12 mouse cellular contexts compared by ENCODE assay signal in genomic region chr11:88241468-88242301, GRCm38 (mm10). TPM values are rescaled to one million over a fixed set of nuclear protein-coding genes. Genes with fewer than 3 reads are reported as not detected.
A peak's percentile ranks its signal among the peaks of the same experiment; 100 is the strongest.
DNase-seq lines count a peak whose midpoint lies in the region; ATAC-seq lines count a peak whose summit lies in the region.
"Had no signal": no experiment of that assay in that cellular context is flagged by ENCODE, and none has a peak within 500 bp of the region (broad histone marks: within the 10 kb centered on the region; RNA-seq: fewer than 3 reads in every experiment).

No protein-coding gene starts in this region.

- DNase-seq in heart, adult 11 months, result peak; percentile 95
- DNase-seq in heart, postnatal 36 days, result no peak
- peak; percentile 27 to 55 for DNase-seq in kidney, postnatal 25 days
- no peak for DNase-seq in ovary, postnatal 36 days (ENCODE audit: low spot score)
- DNase-seq in ovary, adult 18-20 months (ENCODE audit: low spot score), result no peak
- DNase-seq in gastrocnemius, adult 18-20 months (ENCODE audit: low spot score), result no peak
- DNase-seq: adrenal gland, postnatal 36 days had no signal

- WGBS in heart, embryonic 13.5 days, result 48% methylated on average over 12 of the region's 12 CpGs
- WGBS in neural tube, embryonic 12.5 days, result 37% methylated on average over 12 of the region's 12 CpGs

- ATAC-seq in heart, embryonic 13.5 days (ENCODE audit: extremely low read depth, insufficient number of reproducible peaks, low FRiP score, low TSS enrichment), result no peak; the same call in 1 of the 2 replicates
- no peak for ATAC-seq in neural tube, embryonic 12.5 days (ENCODE audit: low FRiP score, low read depth)
- ATAC-seq: lung, postnatal 0 days had no signal

- no peaks in the 10 kb centered on the region for H3K36me3 ChIP-seq in heart, embryonic 13.5 days
- H3K36me3 ChIP-seq in neural tube, embryonic 12.5 days, result no peaks in the 10 kb centered on the region

- no peak overlapping the region for H3K4me3 ChIP-seq in heart, embryonic 13.5 days
- H3K4me3 ChIP-seq in neural tube, embryonic 12.5 days, result no peak overlapping the region

- no peaks in the 10 kb centered on the region for H3K9me3 ChIP-seq in heart, embryonic 13.5 days
- H3K9me3 ChIP-seq in neural tube, embryonic 12.5 days, result no peaks in the 10 kb centered on the region

- no peak overlapping the region for H3K4me2 ChIP-seq in heart, embryonic 13.5 days
- no peak overlapping the region; the same call in 1 of the 2 replicates for H3K4me2 ChIP-seq in neural tube, embryonic 12.5 days (replicated peaks)

- H3K4me1 ChIP-seq in heart, embryonic 13.5 days, result peaks cover 24% of the 10 kb centered on the region
- peaks cover 44% of the 10 kb centered on the region for H3K4me1 ChIP-seq in neural tube, embryonic 12.5 days

- H3K27ac ChIP-seq in heart, embryonic 13.5 days (replicated peaks), result peak overlapping the region; percentile 9; the same call in 1 of the 2 replicates
- H3K27ac ChIP-seq in neural tube, embryonic 12.5 days, result peak overlapping the region; percentile 17

- intact Hi-C loops in heart, postnatal 36 days (cut with DNase I), result no loop called here

- H3K27me3 ChIP-seq in heart, embryonic 13.5 days (replicated peaks), result no peaks in the 10 kb centered on the region
- no peaks in the 10 kb centered on the region for H3K27me3 ChIP-seq in neural tube, embryonic 12.5 days (replicated peaks)

- H3K9ac ChIP-seq in heart, embryonic 13.5 days, result no peak overlapping the region
- H3K9ac ChIP-seq in neural tube, embryonic 12.5 days, result no peak overlapping the region

RNA-seq across cellular contexts. Expression of gene Mrps23, which starts 37.5 kb away (rescaled TPM):
- total RNA-seq in heart, postnatal 36 days (2021), result 100 to 1,000 TPM; 273 to 312 TPM
- polyA plus RNA-seq in heart, embryonic 13.5 days (2015; fragmentation: Nextera tagmentation; extraction: Ambion mirVana), result 76.0 and 82.1 TPM in 2 replicates
- polyA plus RNA-seq in neural tube, embryonic 12.5 days (2016; fragmentation: Nextera tagmentation; extraction: Ambion mirVana), result 70.1 and 71.6 TPM in 2 replicates
- 100 to 1,000 TPM; 147 to 169 TPM for total RNA-seq in gastrocnemius, adult 18-20 months (2021)

RNA-seq across cellular contexts. Expression of gene Ccdc182, which starts 52.2 kb away (rescaled TPM):
- not detected for total RNA-seq in heart, postnatal 36 days (2021)
- 0.11 TPM in 1 of 2 replicates, not detected in the other for polyA plus RNA-seq in heart, embryonic 13.5 days (2015; fragmentation: Nextera tagmentation; extraction: Ambion mirVana)
- 11.4 and 14.5 TPM in 2 replicates for polyA plus RNA-seq in neural tube, embryonic 12.5 days (2016; fragmentation: Nextera tagmentation; extraction: Ambion mirVana)
- not detected for total RNA-seq in gastrocnemius, adult 18-20 months (2021)
- total RNA-seq: adrenal gland, postnatal 36 days had no signal
- polyA plus RNA-seq: C2C12; lung, postnatal 0 days; spleen, adult 2 months had no signal

Comparison
In these comparisons a context has a peak if more than half of its experiments do, and no peak if none do; other contexts are left out.
1. DNase-seq: peak in heart, adult 11 months (single experiment) and kidney, postnatal 25 days (2 of 2); none in heart, postnatal 36 days (0 of 2), ovary, postnatal 36 days (single experiment), ovary, adult 18-20 months (single experiment) and gastrocnemius, adult 18-20 months (single experiment).